Mouse (Mus musculus) kidney, embryonic 15.5 days (tissue): ENCODE results near the gene Plcl1. TPM values are rescaled to one million over a fixed set of nuclear protein-coding genes. Genes with fewer than 3 reads are reported as not detected.

ENCODE experiments used
- ATAC-seq: fragments of 200-750 bp; cut with Nextera tagmentation; replicated peaks from 2 replicates; pipeline ENCODE4 v1.8.0; 2017; ENCODE audit warnings: moderate TSS enrichment; ENCODE audit not compliant: low FRiP score
- H3K27ac ChIP-seq: fragments of 300-500 bp; sonication (generic); 2 replicates; pipeline ENCODE4 v1.5.1; 2015; ENCODE audit warnings: mild to moderate bottlenecking, inconsistent platforms
- H3K27me3 ChIP-seq: fragments of 300-500 bp; sonication (generic); 2 replicates; pipeline ENCODE4 v1.6.1; 2015; ENCODE audit warnings: inconsistent platforms
- H3K36me3 ChIP-seq: fragments of 300-500 bp; sonication (generic); 2 replicates; pipeline ENCODE4 v1.6.1; 2015; ENCODE audit warnings: inconsistent platforms
- H3K4me1 ChIP-seq: fragments of 300-500 bp; sonication (generic); 2 replicates; pipeline ENCODE4 v1.6.1; 2015; ENCODE audit warnings: inconsistent platforms
- H3K4me2 ChIP-seq: fragments of 300-500 bp; sonication (generic); 2 replicates; pipeline ENCODE4 v1.6.1; 2015; ENCODE audit warnings: moderate library complexity, mild to moderate bottlenecking, inconsistent platforms
- H3K4me3 ChIP-seq: fragments of 300-500 bp; sonication (generic); replicated peaks from 2 replicates; pipeline ENCODE4 v1.5.1; 2015; ENCODE audit warnings: mild to moderate bottlenecking, inconsistent platforms
- H3K9ac ChIP-seq: fragments of 300-500 bp; sonication (generic); 2 replicates; pipeline ENCODE4 v1.6.1; 2015; ENCODE audit warnings: mild to moderate bottlenecking, inconsistent platforms
- H3K9me3 ChIP-seq: fragments of 300-500 bp; sonication (generic); replicated peaks from 2 replicates; pipeline ENCODE4 v1.6.1; 2016; ENCODE audit warnings: inconsistent platforms
- WGBS: fragments of 180-500 bp; shearing (Covaris S2); methylation state at CpG from one replicate; pipeline ENCODE4 v1.1.7; 2015; ENCODE audit warnings: mixed read lengths; 5-methylcytosine and 5-hydroxymethylcytosine counted together
- polyA plus RNA-seq: library from polyadenylated mRNA; unstranded; fragments of >200 nt; fragmentation: Nextera tagmentation; extraction: Ambion mirVana; gene quantifications from 2 replicates; pipeline ENCODE4 v1.2.1, GENCODE M21; 2015

Gene Plcl1
- polyA plus RNA-seq, 1 experiment from 2014 or later = 4.8 TPM

- no peaks in the 10 kb centered on the region for H3K36me3 ChIP-seq
- no peak overlapping the region for H3K4me3 ChIP-seq
- peak overlapping the region; percentile 48 for H3K27ac ChIP-seq
- H3K27me3 ChIP-seq = no peaks in the 10 kb centered on the region
- ATAC-seq = no peak
- 69% methylated on average over 4 of the region's 4 CpGs for WGBS
- H3K4me1 ChIP-seq = peaks cover 20% of the 10 kb centered on the region; the same call in 1 of the 2 replicates
- H3K4me2 ChIP-seq = no peak overlapping the region
- H3K9ac ChIP-seq = no peak overlapping the region
- no peaks in the 10 kb centered on the region for H3K9me3 ChIP-seq
These were observed 179.7 kb downstream of the Plcl1 start for GRCm38 (mm10) chr1:55585441-55585840.

- WGBS = 61% methylated on average over 6 of the region's 6 CpGs
- Histone ChIP-seq H3K4me3 (no peak overlapping the region), H3K4me1 (0 out of 2 replicates have a peak, but pooled peaks cover 10% of the 10 kb centered on the region), H3K36me3 (no peaks in the 10 kb centered on the region), H3K4me2 (no peak overlapping the region), H3K9ac (no peak overlapping the region), H3K9me3 (no peaks in the 10 kb centered on the region), H3K27me3 (no peaks in the 10 kb centered on the region), H3K27ac (no peak overlapping the region)
- no peak for ATAC-seq
These were observed 182.4 kb downstream of the Plcl1 start for GRCm38 (mm10) chr1:55588090-55588489.

GRCm38 (mm10) chr1:55590047-55590446 is 184.3 kb downstream of the Plcl1 start:
- ATAC-seq = no peak
- H3K36me3 ChIP-seq = no peaks in the 10 kb centered on the region
- H3K27me3 ChIP-seq = no peaks in the 10 kb centered on the region
- no peak overlapping the region for H3K9ac ChIP-seq
- H3K4me1 ChIP-seq = 0 out of 2 replicates have a peak, but pooled peaks cover 10% of the 10 kb centered on the region
- no peak overlapping the region for H3K4me3 ChIP-seq
- H3K27ac ChIP-seq = no peak overlapping the region
- H3K9me3 ChIP-seq = no peaks in the 10 kb centered on the region
- no peak overlapping the region for H3K4me2 ChIP-seq

GRCm38 (mm10) chr1:55600496-55600895 is 194.8 kb downstream of the Plcl1 start:
- 40% methylated on average over 1 of the region's 1 CpGs for WGBS
- Histone ChIP-seq H3K4me3 (no peak overlapping the region), H3K27me3 (no peaks in the 10 kb centered on the region), H3K9me3 (no peaks in the 10 kb centered on the region), H3K9ac (no peak overlapping the region), H3K4me1 (peaks cover 15% of the 10 kb centered on the region), H3K27ac (peak overlapping the region; percentile 37; the same call in 1 of the 2 replicates), H3K4me2 (no peak overlapping the region), H3K36me3 (no peaks in the 10 kb centered on the region)
- no peak for ATAC-seq

GRCm38 (mm10) chr1:55604593-55604992 is 198.9 kb downstream of the Plcl1 start:
- 0 out of 2 replicates have a peak, but pooled peaks have one; percentile 41 for ATAC-seq
- Histone ChIP-seq H3K9me3 (no peaks in the 10 kb centered on the region), H3K4me3 (no peak overlapping the region), H3K9ac (no peak overlapping the region), H3K4me1 (peaks cover 39% of the 10 kb centered on the region), H3K4me2 (no peak overlapping the region), H3K36me3 (no peaks in the 10 kb centered on the region), H3K27ac (peak overlapping the region; percentile 79), H3K27me3 (no peaks in the 10 kb centered on the region)
- 72% methylated on average over 4 of the region's 4 CpGs for WGBS

- Histone ChIP-seq H3K36me3 (no peaks in the 10 kb centered on the region), H3K4me2 (no peak overlapping the region), H3K27ac (peak overlapping the region; percentile 79), H3K4me3 (no peak overlapping the region), H3K9me3 (no peaks in the 10 kb centered on the region), H3K27me3 (no peaks in the 10 kb centered on the region), H3K9ac (no peak overlapping the region), H3K4me1 (peaks cover 41% of the 10 kb centered on the region)
- WGBS = 74% methylated on average over 4 of the region's 4 CpGs
- ATAC-seq = no peak
These were observed 199.7 kb downstream of the Plcl1 start for GRCm38 (mm10) chr1:55605450-55605849.

GRCm38 (mm10) chr1:55605956-55606355 is 200.2 kb downstream of the Plcl1 start:
- no peak overlapping the region for H3K9ac ChIP-seq
- peak overlapping the region; percentile 79 for H3K27ac ChIP-seq
- H3K36me3 ChIP-seq = no peaks in the 10 kb centered on the region
- H3K4me2 ChIP-seq = 0 out of 2 replicates have a peak overlapping the region, but pooled peaks have one; percentile 15
- peaks cover 41% of the 10 kb centered on the region for H3K4me1 ChIP-seq
- H3K4me3 ChIP-seq = no peak overlapping the region
- 48% methylated on average over 2 of the region's 2 CpGs for WGBS
- ATAC-seq = no peak
- no peaks in the 10 kb centered on the region for H3K9me3 ChIP-seq
- H3K27me3 ChIP-seq = no peaks in the 10 kb centered on the region

GRCm38 (mm10) chr1:55606405-55606804 is 200.7 kb downstream of the Plcl1 start:
- Histone ChIP-seq H3K27me3 (no peaks in the 10 kb centered on the region), H3K9me3 (no peaks in the 10 kb centered on the region), H3K27ac (peak overlapping the region; percentile 78), H3K4me1 (peaks cover 41% of the 10 kb centered on the region), H3K4me3 (no peak overlapping the region), H3K4me2 (peak overlapping the region; percentile 15; the same call in 1 of the 2 replicates), H3K9ac (no peak overlapping the region), H3K36me3 (no peaks in the 10 kb centered on the region)
- 41% methylated on average over 8 of the region's 8 CpGs for WGBS
- 0 out of 2 replicates have a peak, but pooled peaks have one; percentile 44 for ATAC-seq

GRCm38 (mm10) chr1:55612759-55613328 is 207.1 kb downstream of the Plcl1 start:
- H3K36me3 ChIP-seq = no peaks in the 10 kb centered on the region
- no peak overlapping the region for H3K9ac ChIP-seq
- no peak overlapping the region for H3K4me2 ChIP-seq
- H3K4me1 ChIP-seq = peaks cover 11% of the 10 kb centered on the region; the same call in 1 of the 2 replicates
- no peak for ATAC-seq
- H3K27me3 ChIP-seq = no peaks in the 10 kb centered on the region
- no peak overlapping the region for H3K27ac ChIP-seq
- 83% methylated on average over 6 of the region's 6 CpGs for WGBS
- H3K9me3 ChIP-seq = no peaks in the 10 kb centered on the region
- H3K4me3 ChIP-seq = no peak overlapping the region

GRCm38 (mm10) chr1:55617857-55618256 is 212.1 kb downstream of the Plcl1 start:
- H3K4me3 ChIP-seq = no peak overlapping the region
- peaks cover 7% of the 10 kb centered on the region; the same call in 1 of the 2 replicates for H3K4me1 ChIP-seq
- no peak overlapping the region for H3K27ac ChIP-seq
- no peaks in the 10 kb centered on the region for H3K9me3 ChIP-seq
- no peaks in the 10 kb centered on the region for H3K27me3 ChIP-seq
- H3K36me3 ChIP-seq = no peaks in the 10 kb centered on the region
- no peak overlapping the region for H3K9ac ChIP-seq
- ATAC-seq = no peak
- no peak overlapping the region for H3K4me2 ChIP-seq
- WGBS = 90% methylated on average over 2 of the region's 2 CpGs

GRCm38 (mm10) chr1:55618617-55619286 is 213.0 kb downstream of the Plcl1 start:
- H3K36me3 ChIP-seq = no peaks in the 10 kb centered on the region
- 50% methylated on average over 7 of the region's 7 CpGs for WGBS
- H3K4me3 ChIP-seq = no peak overlapping the region
- ATAC-seq = no peak
- H3K9me3 ChIP-seq = no peaks in the 10 kb centered on the region
- no peak overlapping the region for H3K27ac ChIP-seq
- H3K27me3 ChIP-seq = no peaks in the 10 kb centered on the region
- no peak overlapping the region for H3K4me2 ChIP-seq
- H3K4me1 ChIP-seq = peaks cover 7% of the 10 kb centered on the region; the same call in 1 of the 2 replicates
- H3K9ac ChIP-seq = no peak overlapping the region

- no peak overlapping the region for H3K4me3 ChIP-seq
- no peaks in the 10 kb centered on the region for H3K27me3 ChIP-seq
- H3K27ac ChIP-seq = no peak overlapping the region
- peaks cover 10% of the 10 kb centered on the region for H3K4me1 ChIP-seq
- WGBS = 50% methylated on average over 1 of the region's 1 CpGs
- no peak overlapping the region for H3K4me2 ChIP-seq
- no peak for ATAC-seq
- H3K9me3 ChIP-seq = no peaks in the 10 kb centered on the region
- no peak overlapping the region for H3K9ac ChIP-seq
- no peaks in the 10 kb centered on the region for H3K36me3 ChIP-seq
These were observed 225.8 kb downstream of the Plcl1 start for GRCm38 (mm10) chr1:55631496-55631895.
